Mouse (Mus musculus): ENCODE results near the gene Slc10a7.
"Not testable (repeated sequence)": the region's sequence is repeated elsewhere in the genome, so short reads cannot be mapped to it uniquely, and the experiment has no call there.

Gene Slc10a7

GRCm38 (mm10) chr8:78545153-78545817, 36.1 kb downstream of the Slc10a7 start:
- ATAC-seq (ENCODE audit: insufficient number of reproducible peaks, low FRiP score, low TSS enrichment) = not testable (repeated sequence)

- no peak for ATAC-seq (ENCODE audit: insufficient number of reproducible peaks, low FRiP score, low TSS enrichment)
These were observed 41.0 kb downstream of the Slc10a7 start for GRCm38 (mm10) chr8:78549971-78550751.

- no peak for ATAC-seq (ENCODE audit: insufficient number of reproducible peaks, low FRiP score, low TSS enrichment)
These were observed 41.6 kb downstream of the Slc10a7 start for GRCm38 (mm10) chr8:78550752-78551134.

GRCm38 (mm10) chr8:78555817-78556216, 46.7 kb downstream of the Slc10a7 start:
- no peak for ATAC-seq (ENCODE audit: insufficient number of reproducible peaks, low FRiP score, low TSS enrichment)

GRCm38 (mm10) chr8:78556773-78557434, 47.8 kb downstream of the Slc10a7 start:
- ATAC-seq (ENCODE audit: insufficient number of reproducible peaks, low FRiP score, low TSS enrichment) = no peak

DNA sequence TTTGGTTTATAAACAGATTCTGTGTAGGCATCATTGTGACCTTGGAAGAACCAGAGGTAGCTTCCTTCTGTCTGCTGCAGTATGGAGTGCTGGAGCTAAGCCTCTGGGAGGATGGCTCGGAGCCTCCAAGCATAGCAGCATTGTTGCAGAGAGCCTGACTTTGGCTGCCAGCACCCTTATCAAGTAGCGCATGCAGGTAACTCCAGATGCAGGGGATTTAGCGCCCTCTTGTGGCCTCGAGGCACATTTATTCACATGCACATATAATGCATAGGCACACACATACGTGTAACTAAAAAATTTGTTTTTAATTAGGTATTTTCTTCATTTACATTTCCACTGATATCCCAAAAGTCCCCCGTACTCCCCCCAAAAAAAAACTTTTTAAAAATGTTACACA, 52.5 kb downstream of the Slc10a7 start:
- ATAC-seq (ENCODE audit: insufficient number of reproducible peaks, low FRiP score, low TSS enrichment) = no peak

DNA sequence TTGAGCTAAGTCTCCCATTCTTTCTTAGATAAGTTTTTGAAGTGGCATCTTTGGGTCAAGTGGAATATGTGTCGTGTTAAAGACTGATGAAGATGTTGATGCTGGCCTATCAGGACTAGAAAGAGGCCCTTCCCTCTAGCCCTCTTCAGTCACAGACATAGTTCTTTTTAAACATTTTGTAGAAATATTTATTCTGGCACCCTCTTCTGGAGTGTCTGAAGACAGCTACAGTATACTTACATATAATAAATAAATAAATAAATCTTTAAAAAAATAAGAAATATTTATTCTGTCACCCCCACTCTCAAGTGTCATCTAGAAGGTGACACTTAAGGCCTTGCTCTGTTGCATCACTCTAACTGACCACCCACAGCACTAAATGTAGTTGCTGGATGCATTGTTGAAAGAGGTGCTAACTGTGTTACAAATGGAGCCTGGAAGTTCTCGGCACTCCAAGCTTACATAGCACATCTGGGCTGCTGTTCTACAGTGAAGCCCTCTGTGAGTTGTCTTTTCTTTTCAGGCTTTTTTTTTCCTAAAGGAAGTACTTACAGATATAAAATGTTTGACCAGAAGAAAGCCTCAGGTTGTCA, 54.4 kb downstream of the Slc10a7 start:
- no peak for ATAC-seq (ENCODE audit: insufficient number of reproducible peaks, low FRiP score, low TSS enrichment)

DNA sequence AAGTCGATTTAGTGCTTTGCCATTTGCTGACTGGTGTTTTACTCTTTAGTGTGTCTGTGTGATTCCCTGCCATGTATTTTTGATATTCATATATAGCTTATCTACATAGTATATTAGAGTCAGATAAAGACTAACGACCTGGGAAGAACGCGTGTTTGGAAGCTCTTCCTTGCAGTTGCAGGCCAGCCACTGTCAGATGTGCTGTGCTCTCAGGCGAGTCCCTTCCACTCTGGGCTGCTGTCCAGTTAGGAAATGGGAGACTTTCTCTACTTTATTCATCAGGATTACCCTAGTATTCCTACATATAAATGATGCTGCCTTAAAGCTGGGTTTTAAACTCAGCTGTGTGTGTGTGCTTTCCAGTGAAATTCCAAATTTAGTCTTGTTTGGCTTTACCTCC, 55.1 kb downstream of the Slc10a7 start:
- no peak for ATAC-seq (ENCODE audit: insufficient number of reproducible peaks, low FRiP score, low TSS enrichment)

DNA sequence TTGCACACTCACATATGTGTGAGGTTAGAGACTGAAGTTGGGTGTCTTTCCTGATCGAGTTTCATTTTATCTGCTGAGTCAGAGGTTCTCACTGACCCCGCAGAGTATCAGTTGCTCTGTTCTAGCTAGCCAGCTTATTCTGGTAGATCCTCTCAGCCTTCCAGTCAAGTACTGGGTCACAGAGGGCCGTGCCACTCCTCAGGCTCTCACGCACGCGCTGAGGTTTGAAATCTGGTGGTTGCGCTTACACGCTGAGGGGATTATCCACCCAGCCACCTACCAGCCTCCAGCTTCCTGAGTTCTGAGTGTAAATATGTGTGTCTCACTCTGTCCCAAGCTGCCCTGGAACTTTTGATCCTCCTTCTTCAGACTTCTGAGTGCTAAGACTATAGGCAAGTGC, 59.0 kb downstream of the Slc10a7 start:
- no peak for ATAC-seq (ENCODE audit: insufficient number of reproducible peaks, low FRiP score, low TSS enrichment)

DNA sequence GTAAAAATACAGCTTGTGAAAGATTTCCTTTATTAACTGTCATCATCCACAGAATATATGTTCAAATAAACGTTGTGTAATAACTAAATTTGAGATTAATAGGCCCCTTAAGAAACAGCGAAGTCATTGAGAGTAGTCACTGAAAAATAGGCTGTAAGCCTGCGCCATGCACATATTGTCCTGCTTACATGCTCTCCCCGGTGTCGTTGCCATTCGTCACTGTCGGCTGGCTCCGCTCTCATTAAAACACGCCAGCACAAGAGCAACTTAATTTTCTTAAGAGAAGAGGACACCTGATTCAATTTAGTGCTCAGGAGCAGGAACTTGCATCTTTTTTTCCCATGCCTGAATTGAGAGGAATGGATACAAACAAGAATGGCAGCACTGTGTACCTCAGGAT, 62.4 kb downstream of the Slc10a7 start:
- no peak for ATAC-seq (ENCODE audit: insufficient number of reproducible peaks, low FRiP score, low TSS enrichment)

DNA sequence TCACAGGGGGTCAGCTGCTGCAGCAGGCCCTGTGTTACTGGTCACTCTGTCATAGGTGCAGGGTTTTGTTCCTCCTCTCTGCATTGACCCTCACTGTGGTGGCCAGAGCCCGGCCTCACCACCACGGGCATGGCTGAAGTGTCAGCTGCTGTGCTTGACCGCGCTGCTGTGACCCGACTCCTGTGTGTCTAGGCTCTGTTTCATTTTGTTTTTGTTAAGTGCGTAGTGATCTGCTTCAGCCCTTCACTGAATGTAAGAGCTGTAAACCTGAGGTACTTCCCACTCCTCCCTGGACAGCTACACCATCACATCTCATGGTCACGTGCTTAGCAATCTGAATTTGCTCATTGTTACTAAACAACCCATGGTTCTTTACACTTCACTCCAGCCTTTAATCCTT, 65.1 kb downstream of the Slc10a7 start:
- ATAC-seq (ENCODE audit: insufficient number of reproducible peaks, low FRiP score, low TSS enrichment) = no peak

DNA sequence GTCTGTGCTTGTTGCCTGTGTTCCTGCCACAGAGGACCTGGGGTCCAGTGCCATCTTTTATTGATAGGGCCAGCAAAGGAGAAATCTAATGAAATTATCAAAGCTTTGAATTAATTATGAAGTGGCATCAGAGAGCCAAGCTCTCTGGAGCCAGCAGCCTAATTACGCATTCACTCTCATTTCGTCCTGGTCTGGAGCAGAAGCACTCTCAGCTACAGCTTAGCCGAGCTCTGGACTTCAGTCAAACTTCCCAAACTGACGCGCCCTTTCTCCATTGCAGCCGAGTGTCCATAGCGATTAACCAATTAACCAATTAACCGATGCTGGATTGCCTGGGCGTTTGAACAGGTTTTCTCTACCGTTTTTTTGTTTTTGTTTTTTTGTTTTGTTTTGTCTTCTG, 68.4 kb downstream of the Slc10a7 start:
- ATAC-seq (ENCODE audit: insufficient number of reproducible peaks, low FRiP score, low TSS enrichment) = no peak

DNA sequence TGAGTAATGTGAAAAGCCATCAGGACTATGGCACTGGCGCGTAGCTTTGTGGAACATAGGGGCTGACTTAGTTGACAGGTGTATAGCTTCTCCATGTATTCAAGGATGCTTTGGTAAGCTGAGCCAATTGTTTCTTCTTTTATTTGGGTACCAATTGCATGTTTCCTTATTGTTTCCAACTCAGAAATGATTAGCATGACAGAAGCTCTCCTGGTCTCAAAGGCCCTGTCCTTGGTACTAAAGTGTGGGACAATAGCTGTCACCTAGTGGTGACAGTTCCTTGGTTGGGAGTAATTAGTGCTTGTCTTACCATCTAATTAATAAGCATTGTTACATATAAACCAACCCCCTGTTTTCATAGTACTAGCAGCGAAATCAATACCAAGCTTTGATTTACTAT, 68.9 kb downstream of the Slc10a7 start:
- ATAC-seq (ENCODE audit: insufficient number of reproducible peaks, low FRiP score, low TSS enrichment) = no peak

DNA sequence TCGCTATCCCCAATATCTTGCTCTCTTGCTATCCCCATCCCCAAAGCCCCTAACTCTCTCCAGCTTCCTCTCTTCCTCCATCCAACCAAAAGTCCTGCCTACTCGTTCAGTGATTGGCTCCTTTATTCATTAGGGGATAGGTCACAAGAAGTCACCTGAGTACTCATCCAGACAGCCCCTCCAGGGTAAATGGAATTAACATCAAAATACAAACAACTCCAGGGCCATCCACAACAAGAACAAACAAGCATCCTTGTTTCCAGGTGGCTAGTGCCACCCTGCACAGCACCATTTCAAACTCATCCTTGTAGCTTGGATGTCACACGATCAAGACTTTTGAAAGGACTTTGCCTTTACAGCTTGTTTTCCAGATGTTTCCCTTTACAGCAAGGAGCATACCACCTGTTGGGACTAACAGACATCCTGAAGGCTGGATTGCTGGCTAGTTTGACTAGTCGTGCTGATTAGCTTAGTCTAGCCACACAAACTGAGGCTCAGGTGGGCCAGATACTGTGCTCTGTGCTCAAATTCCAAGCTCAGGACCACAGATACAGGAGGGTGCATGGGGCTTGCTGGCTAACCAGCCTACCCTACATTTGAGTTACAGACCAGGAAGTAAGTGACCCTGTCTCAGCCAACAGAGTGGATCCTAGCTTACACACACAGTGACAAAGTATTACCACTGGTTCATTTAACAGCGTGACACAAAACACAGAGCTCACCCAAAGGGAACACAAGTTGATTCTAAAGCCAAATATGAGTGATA, 75.0 kb downstream of the Slc10a7 start:
- ATAC-seq (ENCODE audit: insufficient number of reproducible peaks, low FRiP score, low TSS enrichment) = no peak

- no peak for ATAC-seq (ENCODE audit: insufficient number of reproducible peaks, low FRiP score, low TSS enrichment)
These were observed 75.7 kb downstream of the Slc10a7 start for GRCm38 (mm10) chr8:78584863-78585262.

DNA sequence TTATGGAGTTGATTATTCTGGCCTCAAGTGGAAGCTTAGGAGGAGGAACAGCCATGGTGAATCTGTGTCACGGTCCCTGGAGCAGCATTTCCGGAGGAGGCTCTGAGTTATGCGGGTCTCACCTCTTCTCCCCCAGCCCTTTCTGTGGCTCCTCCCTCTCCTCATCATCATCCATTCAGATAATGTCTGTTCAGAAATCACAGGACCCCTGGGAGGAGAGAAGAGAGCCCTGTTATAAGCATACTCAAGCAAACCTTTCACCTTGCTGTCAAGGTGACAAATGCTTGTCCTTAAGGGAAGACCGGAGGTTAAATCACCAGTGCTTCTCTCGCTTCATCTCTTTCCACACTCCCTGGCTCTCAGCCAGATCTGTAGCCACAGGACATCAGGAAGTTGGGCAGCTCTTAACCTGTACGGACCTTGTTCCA, 86.3 kb downstream of the Slc10a7 start:
- peak; percentile 27; the same call in 1 of the 2 replicates for ATAC-seq (ENCODE audit: insufficient number of reproducible peaks, low FRiP score, low TSS enrichment)

DNA sequence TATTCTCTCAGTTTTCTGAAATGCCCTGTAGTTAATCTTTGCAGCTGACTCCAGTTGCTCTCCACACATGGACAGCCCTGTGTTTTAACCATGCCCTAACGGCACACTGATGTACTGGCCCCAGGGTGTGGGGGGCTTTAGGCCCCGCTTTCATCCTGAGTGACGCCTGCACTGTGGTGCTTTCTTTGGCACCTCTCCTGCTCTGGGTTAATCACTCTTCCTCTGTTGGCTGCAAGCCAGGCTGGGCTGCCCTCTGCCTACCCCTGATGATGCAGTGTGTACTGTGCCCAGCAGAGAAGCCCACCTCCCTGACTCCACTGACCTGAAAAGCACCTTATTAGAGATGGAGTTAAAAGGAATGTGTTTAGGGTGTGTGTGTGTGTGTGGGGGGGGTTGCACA, 89.1 kb downstream of the Slc10a7 start:
- ATAC-seq (ENCODE audit: insufficient number of reproducible peaks, low FRiP score, low TSS enrichment) = no peak

GRCm38 (mm10) chr8:78603084-78603483, 93.9 kb downstream of the Slc10a7 start:
- ATAC-seq (ENCODE audit: insufficient number of reproducible peaks, low FRiP score, low TSS enrichment) = no peak

GRCm38 (mm10) chr8:78604426-78604825, 95.3 kb downstream of the Slc10a7 start:
- no peak for ATAC-seq (ENCODE audit: insufficient number of reproducible peaks, low FRiP score, low TSS enrichment)

DNA sequence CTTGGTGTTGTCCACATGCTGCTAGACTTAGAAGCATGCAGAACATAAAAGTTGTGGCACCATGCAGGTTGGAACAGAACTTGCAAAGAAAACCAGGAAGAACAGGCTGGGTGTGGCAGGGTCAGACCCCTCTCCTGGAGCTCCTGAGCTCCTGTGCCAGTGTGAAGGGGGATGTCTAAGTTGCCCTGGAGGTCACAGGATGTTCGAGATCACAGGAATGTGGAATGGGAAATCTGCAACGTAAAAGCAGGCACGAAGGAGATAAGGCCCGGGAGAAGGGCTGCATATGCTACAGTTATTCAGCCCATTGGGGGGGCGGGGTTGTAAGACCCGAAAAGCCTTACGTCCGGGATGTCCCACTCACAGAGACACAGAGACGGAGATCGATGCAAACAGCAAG, 100.2 kb downstream of the Slc10a7 start:
- no peak for ATAC-seq (ENCODE audit: insufficient number of reproducible peaks, low FRiP score, low TSS enrichment)
